Mouse (Mus musculus) E14TG2a.4 (cell line): ENCODE data around the gene Cntfr.
"Not testable (repeated sequence)": the region's sequence is repeated elsewhere in the genome, so short reads cannot be mapped to it uniquely, and the experiment has no call there.

Experiments
- H3K27me3 ChIP-seq: 2 replicates; pipeline ENCODE4 v1.6.1; 2014; ENCODE audit warnings: low read length, control low read depth; ENCODE audit not compliant: insufficient read depth
- H3K36me3 ChIP-seq: 2 replicates; pipeline ENCODE4 v1.6.1; 2014; ENCODE audit warnings: low read length, control low read depth; ENCODE audit not compliant: insufficient read depth
- H3K4me1 ChIP-seq: replicated peaks from 2 replicates; pipeline ENCODE4 v1.6.1; 2014; ENCODE audit warnings: low read depth, low read length, control low read depth
- H3K4me3 ChIP-seq: replicated peaks from 2 replicates; pipeline ENCODE4 v1.5.1; 2014; ENCODE audit warnings: mild to moderate bottlenecking, low read length
- H3K9me3 ChIP-seq: 2 replicates; pipeline ENCODE4 v1.6.1; 2014; ENCODE audit warnings: low read length, control low read depth
- CTCF ChIP-seq: conservative IDR thresholded peaks from 2 replicates; pipeline ENCODE4 v1.5.1; 2014; ENCODE audit warnings: low read length
- NANOG ChIP-seq: IDR thresholded peaks from 2 replicates; pipeline ENCODE4 v1.6.1; 2014; ENCODE audit warnings: borderline replicate concordance, low read length, mixed read lengths
- POU5F1 ChIP-seq: IDR thresholded peaks from 2 replicates; pipeline ENCODE4 v1.6.1; 2014; ENCODE audit warnings: low read length, borderline replicate concordance

The Cntfr gene

GRCm38 (mm10) chr4:41696930-41697841 lies at the start of gene Cntfr:
Gene Cntfr, minus strand, starts transcription at chr4:41697089.
- TF ChIP-seq CTCF, result peak; percentile 36
- not testable (repeated sequence) for H3K36me3 ChIP-seq, H3K9me3 ChIP-seq, H3K4me3 ChIP-seq, H3K4me1 ChIP-seq
- peaks cover 16% of the 10 kb centered on the region for H3K27me3 ChIP-seq

DNA sequence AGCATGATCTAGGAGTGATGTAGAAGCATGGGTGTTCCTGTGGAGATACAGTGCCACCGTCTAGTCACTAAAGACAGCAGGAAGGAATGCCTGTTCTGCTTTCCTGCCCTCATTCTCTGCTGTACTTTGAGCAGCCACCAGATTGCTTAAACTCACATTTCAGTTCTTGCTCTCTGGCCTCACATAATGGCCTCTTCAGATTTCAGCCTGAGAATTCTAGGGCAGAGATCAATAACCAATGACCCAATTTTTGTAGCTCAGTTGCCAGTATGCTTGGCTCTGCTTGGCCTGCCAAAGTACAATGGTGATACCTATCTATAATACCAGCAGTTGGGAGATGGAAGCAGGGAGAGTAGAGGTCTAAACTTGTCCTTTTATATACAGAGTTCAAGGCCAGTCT lies 48.1 kb upstream of the Cntfr start:
- H3K4me1 ChIP-seq, result peaks cover 12% of the 10 kb centered on the region
- TF ChIP-seq NANOG (no peak), POU5F1 (no peak), CTCF (no peak)
- H3K9me3 ChIP-seq, result peaks cover 35% of the 10 kb centered on the region
- 0 out of 2 replicates have a peak, but pooled peaks cover 3% of the 10 kb centered on the region for H3K27me3 ChIP-seq
- H3K36me3 ChIP-seq, result no peaks in the 10 kb centered on the region
- no peak overlapping the region for H3K4me3 ChIP-seq

- peaks cover 21% of the 10 kb centered on the region for H3K4me1 ChIP-seq
- no peak overlapping the region for H3K4me3 ChIP-seq
- TF ChIP-seq NANOG (no peak), CTCF (no peak), POU5F1 (no peak)
- H3K9me3 ChIP-seq, result peaks cover 35% of the 10 kb centered on the region
- H3K36me3 ChIP-seq, result peaks cover 8% of the 10 kb centered on the region
- 0 out of 2 replicates have a peak, but pooled peaks cover 3% of the 10 kb centered on the region for H3K27me3 ChIP-seq
These were observed 47.2 kb upstream of the Cntfr start for GRCm38 (mm10) chr4:41744131-41744530.

DNA sequence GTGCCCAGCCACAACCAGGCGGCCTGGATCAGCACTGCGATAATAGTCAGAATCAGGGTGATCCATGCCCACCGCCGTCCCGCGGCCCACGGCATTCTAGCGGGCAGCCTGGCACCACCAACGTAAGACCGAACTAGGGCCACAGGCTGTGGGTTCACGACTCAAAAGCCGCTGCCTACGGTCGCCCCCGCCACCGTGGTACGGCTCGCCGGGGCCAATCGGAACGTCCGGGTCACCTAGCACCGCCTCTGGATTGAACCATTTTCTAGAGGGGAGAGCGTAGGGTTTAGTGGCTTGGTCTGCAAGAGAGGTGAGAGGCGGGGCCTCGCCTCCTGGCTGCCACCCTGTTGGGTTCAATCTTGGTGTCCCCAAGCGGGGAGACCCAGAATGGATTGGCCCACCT lies 44.3 kb upstream of the Cntfr start:
- 0 out of 2 replicates have a peak, but pooled peaks cover 3% of the 10 kb centered on the region for H3K27me3 ChIP-seq
- peaks cover 35% of the 10 kb centered on the region for H3K4me1 ChIP-seq
- peak overlapping the region; percentile 95 for H3K4me3 ChIP-seq

DNA sequence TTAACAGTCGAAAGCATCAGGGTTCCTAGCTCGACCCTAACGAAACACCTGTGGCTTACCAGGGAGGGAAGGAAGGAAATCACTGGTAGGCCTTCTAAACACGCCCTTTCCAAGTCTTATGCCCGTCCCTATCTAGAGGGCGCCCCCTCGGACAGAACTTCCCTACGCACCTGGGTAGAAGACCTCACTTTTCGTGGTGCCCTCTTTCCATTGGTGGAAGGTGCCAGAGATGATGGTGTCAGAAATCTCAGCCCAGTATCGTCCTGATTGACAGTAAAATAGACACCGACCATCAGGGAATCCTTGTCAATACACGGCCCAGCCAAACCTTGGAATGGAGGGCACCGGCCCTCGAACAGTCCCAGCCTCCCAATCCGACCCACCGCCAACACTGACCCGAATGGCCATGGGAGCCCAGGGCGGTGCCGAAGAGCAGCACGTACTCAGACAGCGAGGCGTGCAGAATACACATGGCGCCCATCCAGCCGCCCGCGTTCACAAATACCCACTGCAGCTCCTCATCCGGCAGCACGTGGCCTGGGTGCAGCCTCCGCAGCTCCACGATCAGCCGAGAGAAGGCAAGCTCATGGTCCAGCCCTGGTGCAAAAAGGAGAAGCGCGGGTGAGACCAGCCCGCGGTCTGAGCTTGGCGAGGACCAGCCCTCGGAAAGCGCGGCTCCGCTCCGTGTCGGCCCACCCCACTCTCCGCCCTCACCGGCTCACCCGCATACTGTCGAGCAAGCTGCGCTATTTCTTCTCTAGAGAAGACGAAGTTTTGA lies 43.7 kb upstream of the Cntfr start:
- H3K4me3 ChIP-seq, result peak overlapping the region; percentile 95
- H3K27me3 ChIP-seq, result peaks cover 4% of the 10 kb centered on the region; the same call in 1 of the 2 replicates
- H3K9me3 ChIP-seq, result no peaks in the 10 kb centered on the region
- peaks cover 35% of the 10 kb centered on the region for H3K4me1 ChIP-seq
- TF ChIP-seq CTCF (0 out of 2 replicates have a peak, but pooled peaks have one; percentile 2), NANOG (no peak)
- peaks cover 26% of the 10 kb centered on the region for H3K36me3 ChIP-seq

More for the DNA sequence above, 44.3 kb upstream of the Cntfr start:
- H3K9me3 ChIP-seq, result peaks cover 5% of the 10 kb centered on the region
- no peak for TF ChIP-seq CTCF
- no peak for TF ChIP-seq NANOG
- no peak for TF ChIP-seq POU5F1
- peaks cover 26% of the 10 kb centered on the region for H3K36me3 ChIP-seq

- peaks cover 13% of the 10 kb centered on the region; the same call in 1 of the 2 replicates for H3K27me3 ChIP-seq
- peak overlapping the region; percentile 95 for H3K4me3 ChIP-seq
- H3K36me3 ChIP-seq, result peaks cover 26% of the 10 kb centered on the region
- no peaks in the 10 kb centered on the region for H3K9me3 ChIP-seq
- no peak for TF ChIP-seq NANOG
- TF ChIP-seq POU5F1, result no peak
- H3K4me1 ChIP-seq, result peaks cover 35% of the 10 kb centered on the region
These were observed 42.4 kb upstream of the Cntfr start for GRCm38 (mm10) chr4:41739260-41739659.

DNA sequence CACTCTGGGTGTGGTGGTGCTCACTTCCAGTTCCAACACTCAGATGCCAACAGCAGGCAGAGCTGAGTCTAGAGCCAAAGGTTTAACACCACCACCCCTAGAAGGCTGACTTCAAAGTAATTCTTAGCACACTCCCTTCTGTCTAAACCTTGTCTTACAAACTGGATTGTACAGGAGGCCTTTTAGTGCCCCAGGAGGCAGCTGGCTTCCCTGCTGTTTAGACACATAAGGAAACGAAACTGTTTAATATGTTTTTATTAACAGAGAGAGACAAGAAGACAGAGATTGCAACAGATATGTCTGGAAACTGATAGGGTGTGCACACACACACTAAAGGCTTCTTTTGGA lies 41.3 kb upstream of the Cntfr start:
- Histone ChIP-seq H3K27me3 (peaks cover 20% of the 10 kb centered on the region), H3K36me3 (peaks cover 26% of the 10 kb centered on the region), H3K4me3 (no peak overlapping the region), H3K9me3 (no peaks in the 10 kb centered on the region), H3K4me1 (peaks cover 35% of the 10 kb centered on the region)
- TF ChIP-seq CTCF (no peak), NANOG (no peak), POU5F1 (no peak)

- peaks cover 26% of the 10 kb centered on the region for H3K36me3 ChIP-seq
- no peak overlapping the region for H3K4me3 ChIP-seq
- H3K4me1 ChIP-seq, result peaks cover 35% of the 10 kb centered on the region
- H3K9me3 ChIP-seq, result no peaks in the 10 kb centered on the region
- H3K27me3 ChIP-seq, result peaks cover 25% of the 10 kb centered on the region
- TF ChIP-seq NANOG (no peak), POU5F1 (no peak), CTCF (peak; percentile 49)
These were observed 40.8 kb upstream of the Cntfr start for GRCm38 (mm10) chr4:41737602-41738255.
